Mouse (Mus musculus) T-cell, adult 2 months (primary cell): ENCODE results near the gene Brd7.

Experiments used
- DNase-seq: peaks from one replicate; pipeline ENCODE4 v3.0.0; 2022; ENCODE audit warnings: low spot score

Brd7 gene

GRCm38 (mm10) chr8:88309881-88310280 is 52.1 kb downstream of the Brd7 start:
- DNase-seq: no peak

GRCm38 (mm10) chr8:88309274-88309873 is 52.6 kb downstream of the Brd7 start:
- DNase-seq: no peak

GRCm38 (mm10) chr8:88307736-88308135 is 54.3 kb downstream of the Brd7 start:
- DNase-seq: no peak

DNA sequence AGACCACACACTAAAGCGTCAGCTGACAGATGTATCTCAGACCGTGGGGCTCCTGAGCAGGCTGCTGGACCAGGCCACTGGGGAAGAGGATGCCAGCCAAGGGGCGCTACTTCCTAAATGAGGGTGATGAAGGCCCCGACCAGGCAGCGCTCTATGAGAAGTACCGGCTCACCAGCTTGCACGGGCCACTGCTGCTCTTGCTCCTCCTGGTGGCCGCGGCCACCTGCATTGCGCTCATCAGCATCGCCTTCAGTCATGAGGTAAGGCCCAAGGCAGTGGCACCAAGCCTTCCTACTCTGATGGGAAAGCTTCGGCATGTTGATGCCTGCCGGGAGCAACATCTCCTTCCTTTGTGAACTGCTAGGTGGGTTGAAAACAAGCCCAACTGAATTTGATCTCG is 55.5 kb downstream of the Brd7 start:
- peak; percentile 44 for DNase-seq

- peak; percentile 79 for DNase-seq
These were observed 56.2 kb downstream of the Brd7 start for GRCm38 (mm10) chr8:88305814-88306213.

DNA sequence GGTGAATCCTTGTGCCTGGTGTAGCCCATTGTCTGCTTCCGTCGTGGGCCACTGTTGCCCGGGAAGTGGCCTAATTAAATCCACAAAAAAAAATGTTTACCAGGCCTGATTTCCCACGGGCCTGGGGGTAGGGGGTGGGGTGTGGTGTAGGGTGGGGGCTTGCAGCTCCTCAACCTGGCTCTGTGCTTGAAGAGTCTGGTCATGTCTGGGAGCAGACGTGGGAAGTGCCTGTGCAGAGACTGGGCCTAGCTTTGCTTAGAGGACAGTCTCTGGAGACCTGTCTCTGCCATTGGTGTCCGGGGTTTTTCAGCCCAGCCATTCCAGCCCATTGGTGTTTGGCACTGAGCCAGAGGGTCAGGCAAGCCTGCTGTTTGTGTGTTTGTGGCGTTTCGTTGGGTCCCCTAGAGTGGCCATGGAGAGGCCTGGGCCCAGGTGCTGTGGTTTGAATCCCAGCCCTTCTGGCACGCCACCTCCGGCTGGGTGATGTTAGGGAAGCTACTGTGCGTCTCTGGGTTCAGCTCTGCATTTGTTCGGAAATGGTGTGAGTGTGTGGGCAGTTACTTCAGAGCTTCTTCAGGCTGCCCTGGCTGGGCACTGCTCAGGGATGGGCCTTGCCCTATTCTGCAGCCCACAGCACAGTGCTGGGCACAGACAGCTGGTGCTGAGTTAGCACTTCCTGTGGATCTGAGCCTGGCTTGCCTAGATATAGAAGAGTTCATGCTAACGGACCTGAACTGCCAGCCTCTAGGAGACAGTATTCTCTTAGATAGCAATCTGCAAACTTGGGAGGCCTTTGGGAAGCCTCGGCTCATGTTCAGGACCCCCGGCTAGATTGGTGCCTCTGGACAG is 60.2 kb downstream of the Brd7 start:
- no peak for DNase-seq

DNA sequence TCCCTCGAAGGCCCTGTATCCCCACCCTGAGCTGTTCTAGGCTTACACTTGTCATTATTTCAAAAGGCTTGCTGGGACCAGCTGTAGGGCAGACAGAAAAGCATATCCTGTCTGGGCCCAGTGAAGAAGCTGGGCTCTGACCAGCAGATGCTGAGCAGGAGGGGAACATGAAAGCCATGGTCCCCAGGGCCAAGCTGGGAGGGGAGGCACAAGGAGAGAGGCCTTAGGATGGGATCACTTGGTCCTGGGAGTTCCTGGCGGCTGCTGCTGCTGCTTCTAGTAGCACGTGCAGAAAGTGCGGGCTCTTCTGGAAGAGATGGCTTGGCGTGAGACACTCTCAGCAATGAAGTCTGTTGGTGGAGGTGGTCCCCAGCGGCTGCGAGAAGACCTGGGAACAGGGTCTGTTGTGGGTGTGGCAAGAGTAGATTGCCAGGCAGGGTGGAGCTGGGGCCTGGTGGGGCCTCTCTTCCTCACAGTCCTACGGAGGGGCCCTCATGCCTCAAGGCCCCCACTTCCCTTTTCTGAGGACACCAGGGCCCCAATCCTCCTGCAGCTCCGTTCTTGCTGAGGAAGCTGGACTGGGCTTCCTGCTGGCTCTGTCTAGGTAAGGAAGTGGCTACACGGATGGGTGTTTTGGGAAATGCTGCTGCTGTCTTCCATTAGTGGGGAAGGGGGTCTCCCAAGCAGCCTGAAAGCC is 61.9 kb downstream of the Brd7 start:
- no peak for DNase-seq

- DNase-seq: no peak
These were observed 63.3 kb downstream of the Brd7 start for GRCm38 (mm10) chr8:88298733-88299103.

DNA sequence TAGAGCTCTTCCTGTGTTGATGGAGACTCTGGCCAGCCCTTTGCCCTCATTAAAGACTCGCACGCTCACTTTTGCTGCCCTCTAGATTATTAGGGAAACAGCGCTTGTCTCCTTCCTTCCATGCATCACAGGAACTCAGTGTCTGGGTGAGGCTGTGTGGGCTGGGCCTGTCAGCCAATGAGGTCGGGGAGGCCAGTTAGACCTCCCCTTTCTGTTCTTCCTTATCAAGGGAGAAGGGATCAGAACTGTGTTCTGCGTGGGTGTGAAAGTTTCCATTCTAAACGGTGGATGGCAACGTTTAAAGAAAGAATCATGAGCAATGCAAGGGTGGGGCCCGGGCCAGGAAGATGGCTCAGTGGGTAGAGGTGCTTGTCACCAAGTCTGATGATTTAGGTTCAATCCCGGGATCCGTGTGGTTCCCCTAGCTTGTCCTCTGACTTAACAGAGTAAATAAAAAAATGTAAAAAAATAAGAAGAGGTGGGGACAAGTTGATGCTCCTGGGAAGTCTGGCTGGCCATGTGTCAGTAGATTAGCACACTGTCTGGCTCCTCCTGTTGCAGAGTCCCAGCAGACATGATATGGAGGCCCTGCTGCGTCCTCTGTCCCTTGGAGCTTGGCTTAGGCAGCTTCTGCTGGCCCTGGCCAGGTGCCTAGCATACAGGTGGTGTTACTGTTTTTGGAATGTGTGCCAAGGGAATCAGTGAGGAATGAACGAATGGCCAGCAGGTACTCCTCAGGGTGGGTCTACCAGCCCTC is 63.8 kb downstream of the Brd7 start:
- DNase-seq: no peak

GRCm38 (mm10) chr8:88294977-88295376 is 67.0 kb downstream of the Brd7 start:
- DNase-seq: no peak

- peak; percentile 68 for DNase-seq
These were observed 68.2 kb downstream of the Brd7 start for GRCm38 (mm10) chr8:88293590-88294356.

DNA sequence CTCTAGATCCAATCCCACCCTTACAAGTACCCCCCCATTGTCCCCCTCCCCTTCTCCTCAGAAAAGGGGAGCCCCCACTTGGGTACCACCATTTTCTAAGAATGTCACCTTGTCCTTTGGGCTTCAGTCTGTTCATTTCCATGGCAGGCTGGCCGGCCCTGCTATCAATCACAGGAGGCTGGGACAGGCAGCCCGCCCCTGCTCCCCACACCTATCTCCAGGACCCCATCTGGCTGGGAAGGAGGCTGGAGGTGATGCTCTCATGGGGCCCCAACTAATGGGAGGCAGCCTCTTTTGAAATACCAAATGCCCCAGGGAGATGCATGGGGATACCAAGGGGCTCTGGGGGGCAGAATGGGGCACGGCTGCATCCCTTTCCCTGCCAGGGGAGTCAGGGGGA is 69.1 kb downstream of the Brd7 start:
- DNase-seq: no peak

- DNase-seq: no peak
These were observed 70.7 kb downstream of the Brd7 start for GRCm38 (mm10) chr8:88291305-88291690.

GRCm38 (mm10) chr8:88290326-88291304 is 71.4 kb downstream of the Brd7 start:
- DNase-seq: peak; percentile 69

DNA sequence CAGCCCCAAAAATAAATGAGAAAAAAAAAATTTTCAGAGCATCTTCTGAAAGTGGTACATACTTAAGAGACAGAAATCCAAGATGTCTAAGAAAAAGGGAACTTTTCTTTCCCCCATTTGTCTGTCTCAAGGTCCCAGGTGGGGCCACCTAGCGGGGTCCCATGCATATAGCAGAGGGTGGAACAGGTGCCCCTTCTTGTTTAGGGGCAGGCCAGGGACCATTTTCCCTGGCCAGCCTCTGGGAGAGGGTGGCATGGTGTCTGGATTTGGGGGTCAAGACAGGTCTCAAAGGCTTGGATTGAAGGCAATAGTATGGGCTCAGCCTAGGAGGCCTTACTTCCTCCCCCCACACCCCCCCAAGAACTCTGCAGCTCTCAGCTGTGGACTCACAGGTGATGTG is 72.1 kb downstream of the Brd7 start:
- peak; percentile 33 for DNase-seq

- DNase-seq: peak; percentile 76
These were observed 73.3 kb downstream of the Brd7 start for GRCm38 (mm10) chr8:88288622-88289242.

DNA sequence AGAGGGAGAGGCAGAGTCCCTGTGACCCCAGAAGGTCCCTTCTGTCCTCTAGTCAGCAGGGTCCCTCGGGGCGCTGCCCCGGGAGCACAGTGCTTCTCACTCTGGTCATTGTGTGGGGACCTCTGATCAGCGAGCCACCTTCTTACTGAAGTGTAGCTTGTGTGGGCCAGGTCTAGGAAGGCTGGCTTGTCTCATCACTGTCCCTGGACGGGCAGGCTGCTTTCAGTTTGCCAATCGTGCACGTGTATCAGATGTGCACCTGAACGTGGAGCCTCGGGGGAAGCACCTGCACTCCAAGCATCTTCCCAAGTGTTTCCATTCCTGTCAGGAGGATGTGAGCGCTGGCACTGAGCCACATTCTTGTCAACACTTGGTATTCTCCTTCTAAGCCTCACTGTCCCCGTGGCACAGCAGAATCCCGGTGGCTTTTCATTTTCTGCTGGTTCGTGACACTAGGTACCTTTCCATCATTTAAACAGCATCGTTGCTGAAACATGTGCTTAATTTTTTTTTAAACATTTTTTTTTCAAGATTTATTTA is 75.5 kb downstream of the Brd7 start:
- DNase-seq: no peak

DNA sequence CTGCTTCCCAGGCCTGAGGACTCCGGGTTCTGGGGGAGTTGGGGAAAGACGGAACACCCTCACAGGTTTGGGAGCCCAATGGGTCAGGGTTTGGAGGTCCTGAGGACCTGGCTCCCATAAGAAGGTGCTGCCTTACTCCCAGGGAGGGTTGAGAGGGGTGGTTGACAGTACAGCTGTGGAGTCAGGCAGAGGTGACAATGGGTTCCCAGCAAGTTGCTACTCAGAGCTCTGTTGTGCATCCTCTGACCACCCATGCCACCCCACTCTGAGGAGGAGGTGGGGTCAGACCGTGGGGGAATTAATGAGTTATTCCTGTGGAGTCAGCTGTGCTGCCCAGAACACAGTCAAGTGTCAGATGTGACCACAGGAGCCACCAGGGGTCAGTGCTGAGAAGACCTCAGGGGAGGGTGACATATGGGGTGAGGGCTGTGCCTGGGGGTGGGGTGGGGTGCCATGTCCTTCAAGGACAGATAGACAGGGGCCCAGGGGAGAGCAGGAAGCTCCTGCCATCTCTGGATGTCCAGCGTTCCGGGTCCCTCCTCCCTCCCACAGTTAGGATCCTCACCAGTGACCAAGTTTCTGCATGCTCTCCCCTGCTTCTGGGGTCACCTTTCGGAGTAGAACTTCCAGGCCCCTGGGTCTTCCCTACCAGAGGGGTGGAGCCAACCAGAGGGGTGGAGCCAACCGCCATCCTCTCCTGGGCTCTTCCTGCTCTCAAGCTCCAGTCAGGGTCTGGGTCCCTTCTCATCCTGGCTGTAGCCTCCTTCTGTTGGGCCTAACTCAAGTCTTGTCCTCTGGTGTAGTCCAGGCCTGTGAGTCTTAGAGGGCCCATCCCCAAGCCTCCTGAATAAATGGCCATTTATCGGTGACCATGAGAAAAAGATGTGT is 76.3 kb downstream of the Brd7 start:
- DNase-seq: no peak

GRCm38 (mm10) chr8:88284738-88285137 is 77.3 kb downstream of the Brd7 start:
- DNase-seq: no peak
